Mouse (Mus musculus): ENCODE measurements around the gene Map2k5. TPM values are rescaled to one million over a fixed set of nuclear protein-coding genes. Genes with fewer than 3 reads are reported as not detected.

Map2k5 gene
- total RNA-seq, 2 experiments from 2014 or later: 30.4 to 33.6 TPM

DNA sequence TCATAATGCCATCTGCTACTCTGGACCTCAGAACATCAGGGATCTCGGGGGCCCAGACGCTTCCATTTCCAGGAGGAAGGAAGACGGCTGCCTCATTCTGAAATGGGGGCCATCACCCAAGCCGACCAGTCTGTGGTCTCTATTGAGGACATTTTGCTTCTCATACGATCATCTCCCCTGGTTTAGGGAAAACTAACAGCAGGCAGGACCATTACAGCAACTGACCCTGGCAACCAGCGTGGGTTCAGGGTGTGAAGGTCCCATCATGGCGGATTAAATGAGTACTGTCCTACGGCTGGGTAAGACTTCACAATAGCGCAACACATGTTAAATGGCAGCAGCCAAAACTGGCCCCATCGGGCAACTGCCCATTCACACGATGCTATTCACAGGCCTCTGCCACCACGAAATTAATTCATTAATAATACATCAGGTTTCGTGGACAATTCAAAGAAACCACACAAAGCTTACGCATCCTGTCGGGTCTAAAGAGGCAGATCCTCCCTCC is 170.9 kb downstream of the Map2k5 start:
- intact Hi-C loops (cut with DNase I): no loop called here
- no peak for DNase-seq (ENCODE audit: extremely low spot score in 1 of 2, low spot score in 2 of 2)

DNA sequence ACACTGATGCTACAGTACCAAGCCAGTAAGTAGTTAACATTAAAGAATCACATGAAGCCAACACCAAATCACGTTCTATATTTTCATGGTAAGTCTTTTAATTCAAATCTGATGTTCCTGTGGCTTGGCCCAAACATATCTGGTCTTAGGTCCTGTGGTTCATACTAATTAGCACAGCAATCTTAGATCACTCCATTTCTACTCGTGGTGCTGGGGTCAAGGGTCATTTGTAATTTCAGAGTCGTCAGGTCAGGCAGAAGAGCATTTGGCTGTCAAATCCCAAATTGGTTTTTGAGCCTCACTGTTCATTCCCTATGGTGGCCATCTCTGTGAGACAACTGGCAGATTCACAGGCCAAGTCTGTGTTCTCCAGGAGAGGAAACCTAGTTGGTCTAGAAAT is 174.2 kb downstream of the Map2k5 start:
- no peak for DNase-seq (ENCODE audit: extremely low spot score in 1 of 2, low spot score in 2 of 2)
- intact Hi-C loops (cut with DNase I): no loop called here

DNA sequence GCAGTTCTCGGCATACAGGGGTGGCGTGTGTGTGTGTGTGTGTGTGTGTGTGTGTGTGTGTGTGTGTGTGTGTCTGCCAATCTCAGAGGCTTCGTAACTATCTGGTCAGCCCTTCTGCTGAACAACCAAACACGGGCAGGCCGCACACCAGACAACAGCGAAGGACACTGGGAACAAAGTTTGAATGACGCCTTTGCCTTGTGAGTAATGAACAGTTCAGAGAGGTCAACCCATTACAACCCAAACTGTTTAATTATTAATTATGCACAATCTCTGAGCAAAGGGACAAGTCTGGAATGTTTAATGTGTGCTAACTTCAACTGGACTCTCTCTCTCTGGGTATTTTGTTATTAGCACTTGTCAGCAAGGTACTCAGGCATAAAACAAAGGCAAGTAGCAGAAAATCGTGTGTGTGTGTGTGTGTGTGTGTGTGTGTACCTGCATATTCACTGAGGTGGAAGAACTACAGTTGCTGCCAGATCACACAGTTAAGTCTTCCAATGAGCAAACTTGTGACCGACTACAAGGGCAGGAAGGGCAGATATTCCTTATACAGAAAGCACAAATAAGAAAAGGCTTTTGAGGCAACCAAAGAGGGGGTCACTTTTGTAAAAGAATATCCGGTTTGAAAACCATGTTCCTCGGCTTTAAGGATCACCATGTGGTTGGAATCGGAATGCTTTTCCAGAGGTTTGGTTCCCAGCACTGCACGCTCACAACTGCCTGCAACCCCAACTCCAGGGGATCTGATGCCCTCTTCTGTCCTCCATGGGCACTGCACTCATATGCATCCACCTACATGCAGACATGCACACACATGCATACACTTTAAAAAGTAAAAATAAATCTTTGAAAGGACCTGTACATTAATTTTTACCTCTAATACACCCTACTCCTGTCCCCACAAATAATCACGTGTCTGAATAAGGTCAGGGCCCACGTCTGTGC is 176.1 kb downstream of the Map2k5 start:
- intact Hi-C loops (cut with DNase I): no loop called here
- no peak for DNase-seq (ENCODE audit: extremely low spot score in 1 of 2, low spot score in 2 of 2)

DNA sequence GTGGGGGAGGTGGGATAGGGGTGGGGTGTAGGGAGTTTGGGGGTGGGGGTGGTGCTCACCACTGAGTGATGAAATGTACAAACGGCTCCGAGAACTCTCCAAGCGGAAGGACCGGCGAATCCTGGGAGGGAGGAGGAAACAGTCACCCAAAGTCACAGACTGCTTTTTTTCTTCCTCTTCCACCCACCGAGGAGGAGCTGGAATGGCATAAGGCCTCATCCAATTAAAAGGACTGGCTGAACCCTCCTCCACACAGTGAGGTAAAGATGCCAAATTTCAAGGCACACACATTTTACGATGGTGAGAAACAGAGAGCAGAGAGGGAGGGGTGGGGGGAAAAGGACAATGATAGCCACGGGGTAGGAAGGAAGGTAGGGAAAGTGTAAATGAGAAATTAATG is 180.4 kb downstream of the Map2k5 start:
- intact Hi-C loops (cut with DNase I): no loop called here

DNA sequence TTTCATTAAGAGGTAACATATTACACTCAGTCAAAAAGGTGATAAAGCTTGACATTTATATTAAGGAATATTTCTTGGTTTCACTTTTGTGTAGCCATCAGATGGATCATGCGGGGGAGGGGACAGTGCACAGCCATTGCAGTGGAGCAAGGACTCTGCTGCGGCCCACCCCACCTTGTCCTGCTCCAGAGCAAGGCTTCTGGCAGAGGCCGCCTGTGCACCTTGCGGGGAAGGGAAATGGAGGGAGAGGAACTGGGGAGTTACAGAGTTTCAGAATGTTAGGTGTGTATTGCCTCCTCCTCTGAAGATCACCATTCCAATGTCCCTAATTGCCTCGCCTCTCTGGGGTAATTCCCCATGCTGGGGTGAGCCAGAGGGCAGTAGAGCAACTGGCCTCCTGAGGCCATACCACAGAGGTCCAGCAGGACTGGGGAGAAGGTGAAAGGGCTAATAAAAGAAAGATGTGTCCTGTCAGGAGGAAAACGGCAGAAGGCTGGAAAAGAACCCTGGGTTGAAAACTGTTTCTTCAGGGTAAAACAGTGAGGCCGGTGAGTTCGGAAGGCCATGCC is 181.5 kb downstream of the Map2k5 start:
- no peak for DNase-seq (ENCODE audit: extremely low spot score in 1 of 2, low spot score in 2 of 2)
- intact Hi-C loops (cut with DNase I): no loop called here

More for the DNA sequence above, 180.4 kb downstream of the Map2k5 start:
- DNase-seq (ENCODE audit: extremely low spot score in 1 of 2, low spot score in 2 of 2): no peak

DNA sequence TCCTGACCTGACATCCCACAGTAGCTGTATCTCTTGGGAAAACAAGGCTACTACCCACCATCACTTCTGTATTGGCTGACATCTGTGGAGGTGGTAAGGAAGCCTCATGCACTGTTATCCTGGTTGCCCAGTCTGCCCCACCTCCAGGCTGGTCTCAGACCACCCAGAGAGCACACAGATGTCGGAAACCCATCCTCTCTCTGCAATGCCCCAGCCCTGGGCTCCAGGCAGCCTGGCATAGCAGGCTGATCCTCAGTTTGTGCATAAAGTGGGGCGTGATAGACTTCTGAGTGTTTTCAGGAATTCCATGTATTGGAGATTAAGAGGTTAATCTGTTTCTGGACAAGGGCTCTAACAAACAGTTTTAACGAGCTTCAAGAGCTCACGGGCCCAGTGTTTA is 182.2 kb downstream of the Map2k5 start:
- no peak for DNase-seq (ENCODE audit: extremely low spot score in 1 of 2, low spot score in 2 of 2)
- intact Hi-C loops (cut with DNase I): no loop called here

DNA sequence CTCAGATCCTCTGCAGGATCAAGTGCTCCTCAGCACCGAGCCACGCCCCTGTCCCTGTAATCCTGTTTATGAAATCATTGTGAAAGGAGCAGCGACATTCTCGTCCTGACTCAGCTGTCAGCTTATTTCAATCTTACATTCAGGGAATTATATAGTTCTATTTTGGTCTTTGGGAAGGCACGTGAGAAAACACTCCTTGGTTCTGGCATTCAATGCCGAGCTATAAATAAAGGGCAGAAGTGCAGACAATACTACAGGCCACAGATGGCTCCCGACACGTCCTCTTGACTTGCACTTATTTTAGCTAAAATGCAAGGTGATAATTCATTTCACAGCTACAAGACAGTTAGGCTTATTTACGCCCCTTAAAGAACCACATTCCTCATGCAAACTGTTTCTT is 182.9 kb downstream of the Map2k5 start:
- DNase-seq (ENCODE audit: extremely low spot score in 1 of 2, low spot score in 2 of 2): no peak
- intact Hi-C loops (cut with DNase I): no loop called here

DNA sequence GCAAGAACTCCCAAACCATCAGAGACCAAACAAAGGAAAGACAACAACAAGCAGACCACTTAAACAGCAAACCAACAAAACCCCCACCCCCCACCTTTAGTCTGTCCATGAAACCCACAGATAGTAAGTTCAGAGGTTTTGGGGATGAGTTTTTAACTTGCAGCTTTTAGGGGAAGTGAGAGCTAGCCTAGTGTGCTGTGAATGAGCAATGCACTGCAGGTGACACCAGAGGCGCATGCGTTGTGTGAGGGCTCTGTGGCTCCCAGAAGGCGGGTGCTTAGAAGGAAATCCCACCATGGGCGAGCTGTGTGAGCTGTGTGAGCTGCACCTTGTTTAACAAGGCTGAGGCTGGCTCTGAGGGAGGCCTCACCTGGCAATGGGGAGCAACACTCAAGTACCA is 184.9 kb downstream of the Map2k5 start:
- intact Hi-C loops (cut with DNase I): no loop called here
- no peak for DNase-seq (ENCODE audit: extremely low spot score in 1 of 2, low spot score in 2 of 2)

DNA sequence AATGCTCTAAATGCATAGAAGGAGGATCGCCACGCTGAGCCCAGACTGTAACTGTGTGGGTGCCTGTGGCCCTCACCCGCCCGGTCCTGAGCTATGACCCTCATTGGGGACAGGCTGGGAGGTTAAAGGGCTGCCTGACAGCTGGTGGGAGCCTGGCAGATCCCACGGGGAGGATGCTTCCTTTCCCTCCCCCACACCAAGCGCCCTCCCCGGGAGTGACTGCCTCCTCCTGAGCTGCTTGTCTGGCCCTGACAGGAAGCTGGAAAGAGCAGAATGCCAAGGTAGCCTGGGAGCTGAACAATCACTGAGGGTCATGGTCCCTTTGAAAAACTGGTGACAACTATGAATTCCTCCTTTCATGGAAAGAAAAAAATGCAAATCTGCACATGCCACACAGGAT is 190.4 kb downstream of the Map2k5 start:
- intact Hi-C loops (cut with DNase I): no loop called here
- DNase-seq (ENCODE audit: extremely low spot score in 1 of 2, low spot score in 2 of 2): peak in 1 of 2 experiments; percentile 51

DNA sequence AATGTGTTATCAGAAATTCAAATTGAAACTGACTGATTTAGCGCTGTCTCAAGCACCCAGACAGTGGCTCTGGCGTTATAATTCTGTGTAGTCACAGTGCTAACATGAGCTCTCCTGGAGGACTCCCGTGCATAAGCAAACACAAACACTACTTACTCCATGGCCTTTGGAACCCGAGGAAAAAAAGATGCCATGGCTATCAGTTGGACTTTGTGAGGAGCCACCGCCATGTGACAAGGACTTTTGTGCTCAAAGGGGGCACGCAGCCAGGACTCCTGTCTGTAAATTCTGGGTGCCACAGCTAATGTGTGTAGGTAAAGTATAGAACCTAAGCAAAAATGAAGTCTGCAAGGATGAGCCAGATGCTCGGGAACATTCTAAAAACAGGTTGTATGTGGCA is 192.5 kb downstream of the Map2k5 start:
- DNase-seq (ENCODE audit: extremely low spot score in 1 of 2, low spot score in 2 of 2): no peak
- intact Hi-C loops (cut with DNase I): no loop called here

DNA sequence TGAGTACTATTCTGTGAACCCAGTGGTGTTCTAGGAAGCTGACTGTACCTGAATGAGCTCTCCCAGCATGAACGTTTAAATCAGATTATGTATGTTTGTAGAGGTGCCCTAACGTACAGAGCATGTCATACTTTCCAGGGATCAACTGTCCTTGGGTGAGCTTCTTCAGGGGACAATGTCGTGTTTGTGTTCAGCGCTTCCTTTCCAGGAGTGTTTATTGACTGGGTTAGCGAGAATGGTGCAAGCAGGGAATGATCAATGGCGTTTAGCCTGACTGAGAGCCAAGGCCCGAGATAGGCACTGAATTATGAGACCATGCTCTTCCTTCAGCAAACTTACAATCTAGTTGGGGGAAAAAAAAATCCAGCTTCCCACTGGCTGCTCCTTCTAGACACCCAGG is 193.8 kb downstream of the Map2k5 start:
- DNase-seq (ENCODE audit: extremely low spot score in 1 of 2, low spot score in 2 of 2): no peak
- intact Hi-C loops (cut with DNase I): no loop called here

DNA sequence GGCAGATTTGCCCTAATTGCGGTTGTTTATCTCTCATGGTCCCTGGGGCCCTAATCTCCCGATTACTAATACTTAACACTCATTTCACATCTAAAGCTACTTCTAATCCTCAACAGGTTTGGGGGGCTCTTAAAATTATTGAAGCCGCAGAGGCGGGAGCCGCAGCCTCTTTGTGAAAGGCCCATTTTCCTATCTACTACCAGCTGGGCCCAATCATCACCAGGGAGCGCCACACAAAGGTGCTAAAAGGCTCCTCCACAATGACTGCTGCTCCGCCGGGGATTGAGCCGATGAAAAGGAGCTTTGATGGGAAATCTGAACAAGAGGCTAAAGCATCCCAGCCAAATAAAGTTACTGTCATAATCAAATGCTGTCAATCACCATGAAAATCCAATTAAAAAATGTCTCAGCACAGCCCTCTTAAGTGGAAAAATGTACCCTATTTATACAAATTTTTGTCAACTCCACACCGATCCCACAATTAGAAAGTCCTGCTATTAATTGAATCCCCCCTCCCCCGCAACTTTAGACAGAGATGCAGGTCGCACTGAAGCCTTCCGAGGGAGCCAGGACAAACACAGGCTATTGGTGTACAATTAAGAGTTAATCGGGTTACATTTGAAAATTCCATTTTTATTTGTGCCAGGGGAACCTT is 195.3 kb downstream of the Map2k5 start:
- no peak for DNase-seq (ENCODE audit: extremely low spot score in 1 of 2, low spot score in 2 of 2)
- intact Hi-C loops (cut with DNase I): no loop called here

DNA sequence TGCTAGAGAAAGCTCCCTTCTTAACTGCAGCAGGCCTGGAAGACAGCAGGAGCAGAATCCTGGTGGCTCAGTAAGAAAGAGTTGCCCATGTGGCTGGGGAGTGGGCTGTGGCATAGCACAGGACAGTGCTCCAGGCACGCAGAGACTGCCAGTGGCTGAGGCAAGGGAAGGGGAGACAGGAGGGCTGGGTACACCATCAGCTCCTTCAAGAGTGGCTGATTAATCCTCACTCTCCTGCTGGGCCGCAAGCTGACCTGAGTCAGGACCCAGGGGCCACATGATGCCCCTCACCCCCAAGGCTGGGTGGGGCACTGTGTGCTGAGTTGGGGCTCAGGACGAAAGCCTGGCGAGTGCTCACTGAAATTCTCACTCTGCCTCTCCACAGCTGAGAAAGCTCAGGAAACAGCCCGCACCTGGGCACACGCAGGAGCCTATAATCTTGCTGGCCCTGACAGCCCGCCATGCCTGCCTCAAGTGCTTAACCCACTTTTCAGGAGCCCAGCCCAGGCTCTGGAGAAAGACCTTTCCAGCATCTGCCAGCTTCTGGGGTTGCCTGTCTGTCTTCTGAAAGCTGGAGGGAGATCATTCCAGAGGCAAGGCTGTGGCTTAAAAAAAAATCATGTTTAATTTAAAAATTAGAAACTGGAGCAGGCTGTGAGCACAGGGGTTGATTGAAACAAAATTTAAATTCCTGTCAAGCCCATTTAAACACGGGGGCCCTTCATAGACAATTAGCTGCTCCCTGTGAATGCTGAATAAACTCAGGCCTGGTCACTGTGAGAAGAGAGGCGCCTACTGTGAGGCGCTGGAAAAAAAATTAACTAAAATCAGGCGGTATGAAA is 196.1 kb downstream of the Map2k5 start:
- intact Hi-C loops (cut with DNase I): no loop called here
- DNase-seq (ENCODE audit: extremely low spot score in 1 of 2, low spot score in 2 of 2): no peak

DNA sequence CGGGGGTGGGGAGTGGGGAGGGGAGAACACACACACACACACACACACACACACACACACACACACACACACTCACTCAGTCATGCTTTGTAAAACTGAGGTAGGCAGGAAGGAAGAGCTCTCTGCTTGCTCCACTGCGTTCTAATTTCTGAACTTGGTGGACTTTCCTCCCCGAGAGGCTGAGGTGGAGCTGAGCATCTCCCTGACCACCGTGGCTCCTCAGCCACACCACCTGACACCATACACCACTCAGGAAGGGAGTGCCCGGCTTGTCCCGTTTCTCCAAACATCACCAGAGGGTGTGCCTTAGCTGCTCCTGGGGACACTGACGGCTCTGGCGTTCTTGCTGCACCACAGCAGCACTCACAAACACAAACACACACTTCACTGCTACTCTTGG is 199.4 kb downstream of the Map2k5 start:
- intact Hi-C loops (cut with DNase I): no loop called here
- DNase-seq (ENCODE audit: extremely low spot score in 1 of 2, low spot score in 2 of 2): no peak

DNA sequence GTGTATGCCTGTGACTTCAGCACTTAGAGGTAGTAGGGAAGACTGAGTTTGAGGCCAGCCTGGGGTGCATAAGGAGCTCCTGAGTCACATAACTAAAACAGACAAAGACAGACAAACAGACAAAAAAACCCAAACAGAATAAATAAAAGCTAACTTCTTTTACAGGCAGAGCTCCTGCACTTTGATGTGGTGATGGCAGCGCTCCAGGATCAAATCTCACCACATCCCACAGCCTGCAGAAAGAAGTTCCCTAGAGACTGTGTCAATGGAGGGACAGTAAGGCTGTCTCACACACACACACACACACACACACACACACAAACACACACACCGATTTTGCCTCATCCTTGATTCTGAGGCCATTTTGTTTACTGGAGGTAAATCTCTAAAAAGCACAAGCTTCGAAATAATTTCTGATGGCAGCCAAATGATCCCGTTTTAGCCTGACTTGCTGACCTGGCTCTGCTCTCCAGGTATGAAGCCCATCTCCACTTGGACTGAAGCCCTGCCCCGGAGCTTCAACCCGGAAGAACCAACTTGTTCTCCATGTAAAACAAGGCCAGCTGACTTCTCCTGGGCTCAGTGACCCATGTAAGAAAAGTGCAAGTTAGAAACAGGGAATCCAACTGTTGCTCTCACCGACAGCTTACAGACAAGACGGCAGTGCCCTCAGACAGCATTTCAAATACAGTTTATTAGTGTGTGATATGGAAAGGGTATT is 203.5 kb downstream of the Map2k5 start:
- intact Hi-C loops (cut with DNase I): no loop called here
- DNase-seq (ENCODE audit: extremely low spot score in 1 of 2, low spot score in 2 of 2): no peak

DNA sequence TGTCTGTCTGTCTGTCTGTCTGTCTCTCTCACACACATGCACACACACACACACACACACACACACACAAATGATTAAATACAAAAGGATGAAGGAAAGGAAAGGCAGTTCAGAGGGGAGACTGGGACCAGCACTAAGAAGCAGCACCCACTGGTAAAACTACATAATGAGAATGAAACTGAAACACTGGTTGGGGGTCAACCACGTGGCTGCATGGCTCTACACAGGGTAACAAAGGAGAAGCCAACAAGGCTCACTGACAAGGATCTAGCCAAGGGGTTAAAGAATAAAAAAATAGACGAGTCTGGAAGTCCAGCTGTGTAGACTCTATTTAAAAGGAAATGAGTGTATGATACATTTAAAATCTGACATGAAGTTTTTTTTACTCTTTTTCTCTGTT is 205.8 kb downstream of the Map2k5 start:
- DNase-seq (ENCODE audit: extremely low spot score in 1 of 2, low spot score in 2 of 2): no peak
- intact Hi-C loops (cut with DNase I): no loop called here

DNA sequence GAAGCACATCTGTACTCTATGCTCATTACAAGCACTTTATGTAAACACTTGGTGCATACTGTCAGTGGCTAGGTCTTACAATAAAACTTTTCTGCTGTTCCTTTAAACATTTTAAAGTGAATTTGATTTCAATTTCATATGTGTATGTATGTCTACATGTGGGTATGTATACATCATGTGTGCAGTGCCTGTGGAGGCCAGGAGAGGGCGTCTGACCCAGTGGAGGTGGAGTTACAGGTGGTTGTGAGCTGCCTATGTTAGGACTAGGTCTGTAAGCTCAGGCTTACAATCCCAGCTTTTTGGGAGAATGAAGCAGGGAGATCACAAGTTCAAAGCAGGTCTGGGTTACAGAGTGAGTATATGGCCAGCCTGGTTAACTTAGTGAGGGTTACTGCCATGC is 208.6 kb downstream of the Map2k5 start:
- intact Hi-C loops (cut with DNase I): no loop called here
- DNase-seq (ENCODE audit: extremely low spot score in 1 of 2, low spot score in 2 of 2): no peak

DNA sequence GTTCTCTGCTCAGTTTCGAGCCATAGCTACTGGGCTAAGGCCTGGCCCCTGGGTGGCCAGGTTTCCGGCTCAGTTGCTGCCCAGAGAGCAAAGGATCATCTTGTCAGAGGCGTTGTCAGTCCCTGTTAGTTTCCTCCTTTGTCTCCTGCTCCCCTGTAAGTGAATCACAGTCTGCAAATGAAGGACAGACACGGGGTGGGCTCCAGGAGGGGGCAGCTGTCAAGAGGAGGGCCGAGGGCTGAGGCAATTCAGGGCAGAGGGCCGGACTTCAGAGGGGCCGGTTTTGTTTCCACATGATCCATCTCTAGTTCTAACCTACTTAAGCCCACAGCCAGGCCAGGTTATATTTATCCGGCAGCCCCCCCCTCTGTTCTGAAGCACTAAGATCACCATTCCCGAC is 212.6 kb downstream of the Map2k5 start:
- intact Hi-C loops (cut with DNase I): no loop called here
- DNase-seq (ENCODE audit: extremely low spot score in 1 of 2, low spot score in 2 of 2): no peak
